Mouse (Mus musculus) midbrain, embryonic 12.5 days (tissue): ENCODE measurements around the gene Gxylt2. TPM values are rescaled to one million over a fixed set of nuclear protein-coding genes. Genes with fewer than 3 reads are reported as not detected.
A peak's percentile ranks its signal among the peaks of the same experiment; 100 is the strongest.

Experiments
- ATAC-seq: fragments of 200-750 bp; cut with Nextera tagmentation; 2 replicates; pipeline ENCODE4 v1.8.0; 2017; ENCODE audit warnings: low read depth, moderate TSS enrichment, moderate library complexity; ENCODE audit not compliant: low FRiP score
- H3K27ac ChIP-seq: fragments of 300-500 bp; sonication (generic); replicated peaks from 2 replicates; pipeline ENCODE4 v1.5.1; 2016; ENCODE audit warnings: mild to moderate bottlenecking
- H3K27me3 ChIP-seq: fragments of 300-500 bp; sonication (generic); 2 replicates; pipeline ENCODE4 v1.6.1; 2016; ENCODE audit warnings: mild to moderate bottlenecking
- H3K36me3 ChIP-seq: fragments of 300-500 bp; sonication (generic); 2 replicates; pipeline ENCODE4 v1.6.1; 2016
- H3K4me1 ChIP-seq: fragments of 300-500 bp; sonication (generic); 2 replicates; pipeline ENCODE4 v1.6.1; 2016
- H3K4me2 ChIP-seq: fragments of 300-500 bp; sonication (generic); replicated peaks from 2 replicates; pipeline ENCODE4 v1.6.1; 2016; ENCODE audit warnings: mild to moderate bottlenecking, moderate library complexity
- H3K4me3 ChIP-seq: fragments of 300-500 bp; sonication (generic); 2 replicates; pipeline ENCODE4 v1.5.1; 2016; ENCODE audit warnings: mild to moderate bottlenecking
- H3K9ac ChIP-seq: fragments of 300-500 bp; sonication (generic); replicated peaks from 2 replicates; pipeline ENCODE4 v1.6.1; 2016; ENCODE audit warnings: mild to moderate bottlenecking, moderate library complexity
- H3K9me3 ChIP-seq: fragments of 300-500 bp; sonication (generic); 2 replicates; pipeline ENCODE4 v1.6.1; 2016; ENCODE audit warnings: mild to moderate bottlenecking
- WGBS: fragments of 180-500 bp; shearing (Covaris S2); methylation state at CpG from one replicate; pipeline ENCODE4 v1.1.7; 2016; 5-methylcytosine and 5-hydroxymethylcytosine counted together
- polyA plus RNA-seq: library from polyadenylated mRNA; unstranded; fragments of >200 nt; fragmentation: Nextera tagmentation; extraction: Ambion mirVana; gene quantifications from 2 replicates; pipeline ENCODE4 v1.2.1, GENCODE M21; 2016

Gene Gxylt2
- polyA plus RNA-seq, 1 experiment from 2014 or later: 6.0 TPM

DNA sequence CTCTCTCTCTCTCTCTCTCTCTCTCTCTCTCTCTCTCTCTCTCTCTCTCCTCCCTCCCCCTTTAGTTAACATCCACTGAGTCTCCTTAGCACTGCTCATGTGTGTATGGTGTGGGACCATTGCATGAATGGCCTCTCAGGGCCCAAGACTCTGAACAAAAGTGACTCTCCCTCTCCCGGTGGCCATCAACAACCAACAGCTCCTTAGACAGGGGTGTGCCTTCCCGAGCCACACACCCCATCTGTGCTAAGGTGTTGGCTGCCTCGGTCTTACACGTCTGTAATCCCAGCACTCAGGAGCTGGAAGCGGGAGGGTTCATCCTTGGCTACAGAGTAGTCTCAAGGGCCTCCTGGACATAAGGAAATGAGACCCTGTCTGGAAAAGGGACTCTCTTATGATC lies 4.5 kb upstream of the Gxylt2 start:
- no peak overlapping the region for H3K27ac ChIP-seq
- peaks cover 8% of the 10 kb centered on the region for H3K4me1 ChIP-seq
- H3K4me3 ChIP-seq: no peak overlapping the region
- no peaks in the 10 kb centered on the region for H3K9me3 ChIP-seq
- ATAC-seq: no peak
- 86% methylated on average over 5 of the region's 5 CpGs for WGBS
- H3K4me2 ChIP-seq: no peak overlapping the region
- peaks cover 23% of the 10 kb centered on the region for H3K27me3 ChIP-seq
- no peaks in the 10 kb centered on the region for H3K36me3 ChIP-seq
- no peak overlapping the region for H3K9ac ChIP-seq

DNA sequence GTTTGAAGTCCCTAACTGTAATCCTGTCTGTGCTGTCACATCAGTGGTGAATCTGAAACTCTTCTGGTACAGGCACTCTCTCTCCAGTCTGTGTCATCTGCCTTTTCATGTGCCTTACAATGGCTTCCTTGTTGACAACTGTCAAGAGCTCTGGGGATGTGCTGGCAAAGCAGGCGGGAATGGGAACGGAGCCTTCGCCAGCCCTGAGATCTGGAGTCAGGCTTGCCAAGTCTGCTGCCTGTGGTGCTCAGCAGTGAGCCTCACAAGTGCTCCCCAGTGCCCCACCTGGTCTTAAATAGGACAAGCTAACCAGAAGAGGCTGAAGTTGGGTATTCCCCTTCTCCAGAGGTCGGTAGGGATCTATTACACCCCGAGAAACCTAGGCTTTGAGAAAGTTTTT lies 3.8 kb upstream of the Gxylt2 start:
- H3K9me3 ChIP-seq: no peaks in the 10 kb centered on the region
- H3K4me1 ChIP-seq: peaks cover 15% of the 10 kb centered on the region
- 70% methylated on average over 5 of the region's 5 CpGs for WGBS
- no peak overlapping the region for H3K4me3 ChIP-seq
- ATAC-seq: no peak
- H3K27ac ChIP-seq: no peak overlapping the region
- no peak overlapping the region for H3K4me2 ChIP-seq
- H3K27me3 ChIP-seq: peaks cover 31% of the 10 kb centered on the region
- no peak overlapping the region for H3K9ac ChIP-seq
- no peaks in the 10 kb centered on the region for H3K36me3 ChIP-seq

DNA sequence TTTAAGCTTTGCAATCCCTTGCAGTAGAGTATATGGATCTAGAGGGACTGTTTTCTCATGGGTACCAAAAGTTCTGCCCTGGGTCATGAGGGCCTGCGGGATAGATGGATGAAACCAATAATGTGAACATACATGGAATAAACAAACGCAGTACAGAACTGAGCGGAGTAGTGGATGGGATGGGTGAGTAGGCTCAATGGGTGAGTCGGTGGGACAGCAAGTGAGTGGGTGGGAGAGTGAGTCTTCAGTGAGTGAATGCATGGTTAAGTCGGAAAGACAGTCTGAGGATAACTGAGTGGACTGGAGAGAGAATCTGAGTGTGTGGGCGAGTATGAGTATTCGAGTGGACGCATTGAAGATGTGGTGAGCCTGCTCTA lies 349 bp upstream of the Gxylt2 start:
- H3K4me1 ChIP-seq: peaks cover 15% of the 10 kb centered on the region
- H3K36me3 ChIP-seq: no peaks in the 10 kb centered on the region
- no peak for ATAC-seq
- 34% methylated on average over 8 of the region's 8 CpGs for whole genome bisulfite sequencing
- H3K27me3 ChIP-seq: peaks cover 43% of the 10 kb centered on the region
- H3K9me3 ChIP-seq: no peaks in the 10 kb centered on the region
- no peak overlapping the region for H3K27ac ChIP-seq
- H3K9ac ChIP-seq: peak overlapping the region; percentile 60; the same call in 1 of the 2 replicates
- peak overlapping the region; percentile 67 for H3K4me3 ChIP-seq
- H3K4me2 ChIP-seq: peak overlapping the region; percentile 97

DNA sequence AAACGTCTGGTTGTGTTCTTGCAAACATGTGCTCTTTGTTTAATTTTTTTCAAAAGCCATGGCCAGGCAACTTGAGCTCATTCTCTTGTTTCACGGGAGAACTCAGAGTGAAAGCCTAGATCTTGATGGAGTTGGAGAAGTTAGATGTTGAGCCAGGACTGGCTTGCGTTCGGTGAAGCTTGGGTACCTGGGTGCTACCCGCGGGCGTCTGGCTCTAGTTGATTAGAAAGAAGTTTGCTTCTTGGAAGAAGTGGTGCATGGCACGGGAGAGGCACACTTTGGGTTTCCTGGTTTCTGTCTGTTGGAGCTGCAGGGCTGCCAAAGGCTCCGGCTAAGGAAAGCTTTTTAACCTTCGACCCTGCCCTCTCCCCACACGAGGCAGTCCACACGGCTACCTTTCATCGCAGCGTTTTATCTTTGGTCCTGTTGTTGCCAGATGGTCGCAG lies 855 bp downstream of the Gxylt2 start:
- ATAC-seq: no peak
- Histone ChIP-seq H3K9ac (peak overlapping the region; percentile 60; the same call in 1 of the 2 replicates), H3K4me1 (peaks cover 15% of the 10 kb centered on the region), H3K9me3 (no peaks in the 10 kb centered on the region), H3K4me3 (peak overlapping the region; percentile 67), H3K27me3 (peaks cover 43% of the 10 kb centered on the region), H3K4me2 (peak overlapping the region; percentile 97), H3K36me3 (no peaks in the 10 kb centered on the region), H3K27ac (no peak overlapping the region)
- under 1% methylated on average over 15 of the region's 15 CpGs for WGBS

DNA sequence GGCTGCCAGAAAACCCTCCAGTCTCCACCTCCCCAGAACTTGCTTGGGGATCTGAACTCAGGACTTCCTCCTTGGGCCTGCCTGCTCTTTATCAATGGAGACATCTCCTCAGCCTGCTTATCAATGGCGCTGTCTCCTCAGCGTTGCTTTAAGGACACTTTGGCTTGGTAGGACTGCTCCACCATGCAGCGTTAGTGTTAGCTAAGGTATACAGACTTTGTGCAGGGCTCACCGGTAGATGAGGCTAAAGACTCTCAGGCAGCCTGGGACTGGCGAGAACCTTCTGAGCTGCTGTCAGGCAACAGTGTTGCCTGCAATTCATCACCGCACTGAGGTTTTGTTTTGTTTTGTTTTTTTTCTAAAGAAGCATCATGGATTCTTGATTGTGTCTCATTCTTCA lies 2.3 kb downstream of the Gxylt2 start:
- H3K4me3 ChIP-seq: no peak overlapping the region
- H3K4me2 ChIP-seq: no peak overlapping the region
- H3K27me3 ChIP-seq: peaks cover 43% of the 10 kb centered on the region
- WGBS: 78% methylated on average over 6 of the region's 6 CpGs
- no peak for ATAC-seq
- H3K36me3 ChIP-seq: no peaks in the 10 kb centered on the region
- H3K27ac ChIP-seq: no peak overlapping the region
- peaks cover 15% of the 10 kb centered on the region for H3K4me1 ChIP-seq
- no peak overlapping the region for H3K9ac ChIP-seq
- no peaks in the 10 kb centered on the region for H3K9me3 ChIP-seq

DNA sequence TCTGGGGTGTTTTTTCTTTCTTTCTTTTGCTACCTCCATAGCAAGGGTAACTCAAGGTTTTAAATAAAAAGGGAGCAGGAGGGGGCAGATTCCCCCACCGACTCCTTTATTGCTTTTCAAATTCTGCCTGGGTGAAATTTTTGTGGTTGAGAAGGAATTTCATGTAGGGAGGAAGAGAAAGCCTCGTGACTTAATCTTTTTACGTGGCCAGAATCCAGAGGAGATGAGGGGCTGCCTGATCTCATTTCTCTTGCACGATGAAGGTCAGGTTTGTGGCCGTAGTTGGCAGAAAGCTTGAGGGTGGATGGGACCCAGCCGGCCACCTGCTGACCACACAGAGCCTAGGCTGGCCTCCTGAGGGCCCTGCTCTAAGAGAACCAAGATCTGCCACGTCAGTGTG lies 3.0 kb downstream of the Gxylt2 start:
- Histone ChIP-seq H3K4me1 (peaks cover 15% of the 10 kb centered on the region), H3K9me3 (no peaks in the 10 kb centered on the region), H3K27me3 (peaks cover 43% of the 10 kb centered on the region), H3K9ac (no peak overlapping the region), H3K27ac (no peak overlapping the region), H3K4me2 (no peak overlapping the region), H3K4me3 (no peak overlapping the region), H3K36me3 (no peaks in the 10 kb centered on the region)
- no peak for ATAC-seq
- WGBS: 41% methylated on average over 7 of the region's 7 CpGs

DNA sequence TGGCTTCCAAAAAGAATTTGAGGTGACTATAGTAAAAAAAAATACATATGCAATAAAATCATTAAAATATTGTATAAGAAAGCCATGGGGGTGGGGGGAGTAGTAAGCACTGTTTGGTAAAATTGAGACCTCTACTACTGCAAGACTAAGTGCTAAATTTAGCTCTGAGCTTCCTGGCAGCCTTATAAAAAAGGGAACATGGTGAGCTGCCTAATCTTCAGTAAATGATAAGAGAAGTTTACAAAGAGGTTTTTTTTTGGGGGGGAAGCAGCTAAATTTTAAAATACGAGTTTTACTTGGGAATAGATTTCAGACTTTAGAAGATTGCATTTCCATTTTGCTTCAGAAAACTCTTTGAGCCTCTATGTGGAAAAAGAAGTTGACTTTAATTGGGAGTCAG lies 3.7 kb downstream of the Gxylt2 start:
- peaks cover 37% of the 10 kb centered on the region for H3K27me3 ChIP-seq
- ATAC-seq: no peak
- WGBS: 85% methylated on average over 1 of the region's 1 CpGs

DNA sequence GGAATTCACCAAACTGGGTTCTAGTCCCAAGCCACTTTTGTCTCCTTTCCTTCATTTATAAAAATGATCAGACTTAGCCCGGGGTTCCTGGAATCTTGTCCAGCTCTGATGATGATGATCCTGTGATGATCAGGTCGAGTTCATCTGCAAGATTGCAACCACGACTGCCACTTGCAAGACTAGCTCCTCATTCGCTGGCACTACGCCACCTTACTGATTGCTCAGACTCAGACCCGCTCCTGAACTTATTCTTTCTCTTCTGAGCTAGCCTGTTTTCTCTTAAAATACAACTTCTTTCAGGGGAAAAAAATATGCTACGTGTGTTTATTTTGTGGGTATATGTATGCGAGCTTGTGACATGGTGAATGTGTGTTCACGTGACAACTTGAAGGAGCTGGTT lies 4.5 kb downstream of the Gxylt2 start:
- no peak for ATAC-seq
- no peak overlapping the region for H3K4me2 ChIP-seq
- H3K4me1 ChIP-seq: peaks cover 15% of the 10 kb centered on the region
- peaks cover 30% of the 10 kb centered on the region for H3K27me3 ChIP-seq
- no peak overlapping the region for H3K4me3 ChIP-seq
- H3K9ac ChIP-seq: no peak overlapping the region
- no peaks in the 10 kb centered on the region for H3K9me3 ChIP-seq
- 80% methylated on average over 9 of the region's 9 CpGs for WGBS
- H3K36me3 ChIP-seq: no peaks in the 10 kb centered on the region
- no peak overlapping the region for H3K27ac ChIP-seq

More for the DNA sequence above, 3.7 kb downstream of the Gxylt2 start:
- Histone ChIP-seq H3K27ac (no peak overlapping the region), H3K36me3 (no peaks in the 10 kb centered on the region), H3K9me3 (no peaks in the 10 kb centered on the region), H3K4me3 (no peak overlapping the region), H3K4me2 (no peak overlapping the region), H3K4me1 (peaks cover 15% of the 10 kb centered on the region), H3K9ac (no peak overlapping the region)

DNA sequence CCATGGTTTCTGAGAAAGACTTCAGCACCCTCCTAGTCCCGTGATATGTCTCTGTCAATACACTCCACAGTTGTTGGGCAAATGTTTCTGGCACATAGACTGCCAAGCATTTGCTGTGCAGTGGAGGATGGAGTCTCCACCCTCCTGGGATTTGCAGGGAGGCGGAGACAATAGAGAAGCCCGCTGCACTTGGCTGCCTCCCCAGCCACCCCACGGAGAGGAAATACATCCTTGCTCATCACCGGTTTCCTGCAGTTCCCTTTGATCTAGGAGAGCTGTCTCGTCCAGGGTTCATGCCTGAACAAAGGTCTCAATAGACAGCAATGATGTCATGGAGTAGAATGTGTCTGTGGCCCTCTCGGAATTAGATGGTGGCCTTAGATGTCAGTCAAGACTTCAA lies 4.9 kb downstream of the Gxylt2 start:
- 16% methylated on average over 7 of the region's 7 CpGs for WGBS
- no peak overlapping the region for H3K4me3 ChIP-seq
- H3K4me2 ChIP-seq: no peak overlapping the region
- no peaks in the 10 kb centered on the region for H3K36me3 ChIP-seq
- peaks cover 10% of the 10 kb centered on the region for H3K4me1 ChIP-seq
- no peaks in the 10 kb centered on the region for H3K9me3 ChIP-seq
- ATAC-seq: no peak
- H3K9ac ChIP-seq: no peak overlapping the region
- H3K27ac ChIP-seq: no peak overlapping the region
- H3K27me3 ChIP-seq: peaks cover 25% of the 10 kb centered on the region

DNA sequence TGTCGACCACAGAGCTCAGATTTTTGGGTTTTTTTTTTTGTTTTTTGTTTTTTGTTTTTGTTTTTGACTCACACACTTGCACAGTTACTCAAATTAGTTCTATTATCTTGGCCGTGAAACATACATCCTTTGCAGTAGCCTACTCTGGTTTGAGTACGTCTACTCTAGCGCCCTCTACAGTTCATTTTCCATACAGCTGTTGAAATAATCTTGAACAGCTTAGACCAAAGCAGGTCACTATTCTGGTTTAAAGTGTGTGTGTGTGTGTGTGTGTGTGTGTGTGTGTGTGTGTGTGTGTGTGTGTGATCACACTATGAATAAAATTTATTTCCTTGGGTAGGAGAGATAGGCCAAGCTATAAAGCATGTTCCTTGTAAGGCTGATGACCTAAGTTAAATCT lies 5.6 kb downstream of the Gxylt2 start:
- no peak overlapping the region for H3K4me2 ChIP-seq
- no peak overlapping the region for H3K9ac ChIP-seq
- H3K36me3 ChIP-seq: no peaks in the 10 kb centered on the region
- H3K27me3 ChIP-seq: peaks cover 18% of the 10 kb centered on the region
- no peak overlapping the region for H3K4me3 ChIP-seq
- ATAC-seq: no peak
- peaks cover 5% of the 10 kb centered on the region for H3K4me1 ChIP-seq
- H3K9me3 ChIP-seq: no peaks in the 10 kb centered on the region
- 38% methylated on average over 4 of the region's 4 CpGs for WGBS
- no peak overlapping the region for H3K27ac ChIP-seq

DNA sequence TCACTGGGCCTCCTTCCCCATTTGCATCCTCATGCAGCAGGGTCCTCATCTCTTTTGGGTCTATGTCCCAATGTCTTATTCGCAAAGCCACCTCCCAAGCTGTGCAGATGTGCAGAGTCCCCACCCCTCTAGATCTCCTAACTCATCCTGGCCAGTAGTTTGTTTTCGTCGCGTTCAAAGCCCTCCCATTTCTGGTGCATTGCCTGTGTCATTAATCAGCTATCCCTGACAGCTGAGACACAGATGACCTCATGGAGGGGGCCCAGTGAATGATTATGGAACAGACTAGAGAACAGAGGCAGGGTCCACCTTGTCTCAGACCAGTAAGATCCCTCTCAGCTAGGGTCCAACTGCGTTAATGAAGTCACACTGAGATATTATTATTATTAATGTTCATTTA lies 6.3 kb downstream of the Gxylt2 start:
- 95% methylated on average over 5 of the region's 5 CpGs for WGBS
- no peak for ATAC-seq

DNA sequence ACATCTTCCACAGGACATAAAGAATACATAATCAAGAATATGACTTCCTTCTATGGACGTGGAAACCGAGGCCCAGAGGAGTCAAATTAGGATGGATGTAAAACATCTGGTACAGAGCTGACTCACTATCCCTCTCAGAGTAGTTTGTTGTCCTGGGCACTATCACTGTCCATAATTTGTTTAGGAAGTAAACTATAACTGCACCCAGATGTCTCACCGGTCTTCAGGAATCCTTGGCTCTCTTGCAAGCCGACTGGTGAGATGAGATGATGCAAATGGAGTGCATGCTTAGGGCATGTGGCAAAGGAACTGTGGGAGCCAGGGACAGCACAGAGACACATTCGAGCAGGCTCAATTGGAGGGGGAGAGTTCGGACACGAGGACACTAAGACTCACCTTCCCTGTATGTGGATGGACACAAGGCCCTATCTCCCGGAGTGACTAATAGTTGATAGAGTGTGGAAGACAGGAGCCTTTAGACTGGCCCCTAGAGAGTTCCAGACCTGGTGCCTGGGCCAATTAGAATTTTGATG lies 10.8 kb downstream of the Gxylt2 start:
- no peak overlapping the region for H3K4me3 ChIP-seq
- H3K9me3 ChIP-seq: no peaks in the 10 kb centered on the region
- no peaks in the 10 kb centered on the region for H3K4me1 ChIP-seq
- H3K27me3 ChIP-seq: no peaks in the 10 kb centered on the region
- H3K27ac ChIP-seq: no peak overlapping the region
- no peak overlapping the region for H3K4me2 ChIP-seq
- no peaks in the 10 kb centered on the region for H3K36me3 ChIP-seq
- WGBS: 85% methylated on average over 8 of the region's 8 CpGs
- H3K9ac ChIP-seq: no peak overlapping the region
- no peak for ATAC-seq

More for the DNA sequence above, 6.3 kb downstream of the Gxylt2 start:
- H3K9me3 ChIP-seq: no peaks in the 10 kb centered on the region
- no peak overlapping the region for H3K4me2 ChIP-seq
- H3K4me1 ChIP-seq: no peaks in the 10 kb centered on the region
- no peak overlapping the region for H3K4me3 ChIP-seq
- no peak overlapping the region for H3K9ac ChIP-seq
- H3K27me3 ChIP-seq: peaks cover 11% of the 10 kb centered on the region
- no peak overlapping the region for H3K27ac ChIP-seq
- H3K36me3 ChIP-seq: no peaks in the 10 kb centered on the region

DNA sequence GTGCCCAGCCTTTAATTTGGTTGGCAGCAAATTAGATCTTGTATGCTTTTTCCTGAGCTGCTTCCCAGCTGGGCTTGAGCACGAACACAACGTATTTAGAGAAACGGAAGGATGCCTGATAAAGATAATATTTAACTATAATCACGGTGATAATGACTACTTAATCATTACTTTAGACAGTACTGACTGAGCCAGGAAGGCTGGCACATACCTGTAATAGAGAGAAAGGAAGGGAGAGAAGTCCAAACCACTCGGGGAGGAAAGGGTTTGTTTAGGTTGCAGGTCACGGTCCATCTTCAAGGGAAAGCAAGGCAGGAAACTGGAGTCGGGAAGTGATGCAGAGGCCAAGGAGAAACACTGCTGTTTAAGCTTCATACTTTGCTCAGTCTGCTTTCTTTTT lies 11.6 kb downstream of the Gxylt2 start:
- WGBS: 85% methylated on average over 7 of the region's 7 CpGs
- no peak overlapping the region for H3K4me3 ChIP-seq
- no peaks in the 10 kb centered on the region for H3K36me3 ChIP-seq
- H3K27ac ChIP-seq: no peak overlapping the region
- H3K4me1 ChIP-seq: no peaks in the 10 kb centered on the region
- H3K9ac ChIP-seq: no peak overlapping the region
- no peaks in the 10 kb centered on the region for H3K9me3 ChIP-seq
- ATAC-seq: no peak
- no peaks in the 10 kb centered on the region for H3K27me3 ChIP-seq
- no peak overlapping the region for H3K4me2 ChIP-seq
